Mouse (Mus musculus): ENCODE measurements at regions not wholly inside any gene's neighbourhood (a gene's known extent, or its start where the extent isn't known, plus 50 kb on each side); places are given as distances from the start of the nearest gene placed in this dataset.

- no peak overlapping the region for H3K4me3 ChIP-seq (ENCODE audit: low read depth, low read length)
- no peaks in the 10 kb centered on the region for H3K36me3 ChIP-seq (ENCODE audit: insufficient read depth, low read length)
- DNase-seq (ENCODE audit: low spot score) (peak; percentile 8), ATAC-seq (ENCODE audit: low FRiP score) (peak; percentile 41; the same call in 1 of the 2 replicates)
- no peak overlapping the region for H3K9ac ChIP-seq (replicated peaks; ENCODE audit: low read length, poor library complexity, severe bottlenecking)
- 70% methylated on average over 9 of the region's 9 CpGs for WGBS
- H3K4me2 ChIP-seq (ENCODE audit: low read depth, low read length, poor library complexity, severe bottlenecking), result no peak overlapping the region
- no peaks in the 10 kb centered on the region for H3K27me3 ChIP-seq (ENCODE audit: insufficient read depth, low read length)
- TF ChIP-seq CTCF (IDR thresholded peaks at IDR 0.05), result no peak
- H3K4me1 ChIP-seq (ENCODE audit: insufficient read depth, low read length), result no peaks in the 10 kb centered on the region
- no peak overlapping the region for H3K27ac ChIP-seq (ENCODE audit: low read depth, low read length)
- H3K9me3 ChIP-seq (ENCODE audit: low read length), result no peaks in the 10 kb centered on the region
These were observed 58.5 kb upstream of the Zfp706 start for GRCm38 (mm10) chr15:37065926-37066550.

DNA sequence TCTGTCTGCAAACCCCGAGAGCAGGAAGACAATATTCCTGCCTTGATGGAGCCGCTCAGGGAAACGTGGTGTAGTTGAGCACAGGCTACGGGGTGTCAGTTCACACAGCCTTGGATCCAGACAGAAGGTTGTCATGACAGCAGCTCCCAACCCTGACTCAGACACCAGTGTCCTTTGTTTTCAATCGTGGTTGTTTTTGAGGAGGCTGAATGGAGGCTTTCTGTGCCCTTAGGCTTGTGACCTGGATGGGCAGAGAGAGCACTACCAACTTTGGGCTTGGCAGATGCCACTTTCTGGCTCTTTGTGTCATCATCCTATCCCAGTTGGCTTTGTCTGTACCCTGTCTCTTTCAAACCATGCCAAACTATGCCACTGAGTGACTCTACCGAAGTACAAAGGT, 57.8 kb upstream of the Zfp706 start:
- ATAC-seq (ENCODE audit: low FRiP score), result no peak
- H3K4me3 ChIP-seq (ENCODE audit: low read depth, low read length), result no peak overlapping the region
- WGBS, result 53% methylated on average over 6 of the region's 6 CpGs
- no peak overlapping the region for H3K9ac ChIP-seq (replicated peaks; ENCODE audit: low read length, poor library complexity, severe bottlenecking)
- H3K27ac ChIP-seq (ENCODE audit: low read depth, low read length), result no peak overlapping the region
- H3K36me3 ChIP-seq (ENCODE audit: insufficient read depth, low read length), result no peaks in the 10 kb centered on the region
- H3K4me2 ChIP-seq (ENCODE audit: low read depth, low read length, poor library complexity, severe bottlenecking), result no peak overlapping the region
- H3K27me3 ChIP-seq (ENCODE audit: insufficient read depth, low read length), result no peaks in the 10 kb centered on the region
- H3K9me3 ChIP-seq (ENCODE audit: low read length), result no peaks in the 10 kb centered on the region
- no peak for TF ChIP-seq CTCF (IDR thresholded peaks at IDR 0.05)
- no peaks in the 10 kb centered on the region for H3K4me1 ChIP-seq (ENCODE audit: insufficient read depth, low read length)
- no peak for DNase-seq (ENCODE audit: low spot score)

DNA sequence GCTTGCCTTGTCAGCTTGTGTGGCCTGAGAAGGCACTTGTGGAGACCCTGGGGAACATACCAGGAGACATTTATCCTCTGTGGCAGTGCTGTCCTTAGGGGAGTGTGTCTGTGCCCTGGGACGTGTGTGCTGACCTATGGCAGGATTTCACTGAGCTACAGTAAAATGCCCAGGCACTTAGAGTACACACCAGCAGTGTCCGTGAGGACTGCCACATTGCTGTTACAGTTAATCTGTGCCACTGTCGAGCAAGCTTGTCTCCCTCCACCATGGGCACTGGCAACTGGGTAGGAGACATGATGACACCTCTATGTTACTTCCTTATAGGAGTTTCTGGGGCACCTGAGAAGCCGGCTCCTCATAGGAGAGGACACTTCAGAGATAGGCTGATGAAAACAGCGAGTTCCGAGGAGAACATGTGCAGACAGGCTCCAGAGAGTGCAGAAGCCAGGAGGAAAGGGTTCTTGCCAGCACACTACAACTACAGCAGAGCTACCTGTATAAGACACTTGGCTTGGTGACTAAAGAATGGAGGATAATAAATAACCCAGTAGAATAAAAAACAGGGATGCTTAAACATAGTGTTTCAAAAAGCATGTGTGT, 56.3 kb upstream of the Zfp706 start:
- ATAC-seq (ENCODE audit: low FRiP score) (no peak), DNase-seq (ENCODE audit: low spot score) (no peak)
- no peaks in the 10 kb centered on the region for H3K4me1 ChIP-seq (ENCODE audit: insufficient read depth, low read length)
- no peak overlapping the region for H3K4me2 ChIP-seq (ENCODE audit: low read depth, low read length, poor library complexity, severe bottlenecking)
- 91% methylated on average over 6 of the region's 6 CpGs for WGBS
- H3K27me3 ChIP-seq (ENCODE audit: insufficient read depth, low read length), result no peaks in the 10 kb centered on the region
- H3K9ac ChIP-seq (replicated peaks; ENCODE audit: low read length, poor library complexity, severe bottlenecking), result no peak overlapping the region
- no peaks in the 10 kb centered on the region for H3K36me3 ChIP-seq (ENCODE audit: insufficient read depth, low read length)
- H3K9me3 ChIP-seq (ENCODE audit: low read length), result no peaks in the 10 kb centered on the region
- H3K27ac ChIP-seq (ENCODE audit: low read depth, low read length), result no peak overlapping the region
- no peak for TF ChIP-seq CTCF (IDR thresholded peaks at IDR 0.05)
- H3K4me3 ChIP-seq (ENCODE audit: low read depth, low read length), result no peak overlapping the region

DNA sequence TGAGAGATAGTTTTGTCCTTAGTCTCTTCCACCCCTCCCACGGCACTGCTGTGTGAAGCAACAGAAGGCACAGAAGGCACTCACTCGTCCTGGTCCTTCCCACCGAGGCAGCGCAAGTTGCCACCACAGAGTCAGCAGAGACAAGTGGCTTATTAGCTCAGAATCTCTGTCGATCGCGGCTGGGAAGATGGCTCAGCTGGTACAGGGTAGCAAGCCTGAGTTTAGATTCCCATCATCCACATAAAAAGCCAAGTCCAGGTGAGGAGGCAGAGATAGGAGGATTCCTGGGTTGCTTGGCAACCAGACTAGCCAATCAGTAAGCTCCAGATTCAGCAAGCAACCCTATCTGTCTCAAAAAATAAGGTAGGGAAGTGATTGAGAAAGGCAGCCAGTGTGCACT, 55.0 kb upstream of the Zfp706 start:
- Histone ChIP-seq H3K9ac (replicated peaks; ENCODE audit: low read length, poor library complexity, severe bottlenecking) (no peak overlapping the region), H3K4me3 (ENCODE audit: low read depth, low read length) (no peak overlapping the region), H3K4me1 (ENCODE audit: insufficient read depth, low read length) (no peaks in the 10 kb centered on the region), H3K9me3 (ENCODE audit: low read length) (no peaks in the 10 kb centered on the region), H3K36me3 (ENCODE audit: insufficient read depth, low read length) (no peaks in the 10 kb centered on the region), H3K27me3 (ENCODE audit: insufficient read depth, low read length) (no peaks in the 10 kb centered on the region), H3K4me2 (ENCODE audit: low read depth, low read length, poor library complexity, severe bottlenecking) (no peak overlapping the region), H3K27ac (ENCODE audit: low read depth, low read length) (peak overlapping the region; percentile 2; the same call in 1 of the 2 replicates)
- 83% methylated on average over 7 of the region's 7 CpGs for WGBS
- ATAC-seq (ENCODE audit: low FRiP score) (peak; percentile 77), DNase-seq (ENCODE audit: low spot score) (peak; percentile 41)
- TF ChIP-seq CTCF (IDR thresholded peaks at IDR 0.05), result no peak

DNA sequence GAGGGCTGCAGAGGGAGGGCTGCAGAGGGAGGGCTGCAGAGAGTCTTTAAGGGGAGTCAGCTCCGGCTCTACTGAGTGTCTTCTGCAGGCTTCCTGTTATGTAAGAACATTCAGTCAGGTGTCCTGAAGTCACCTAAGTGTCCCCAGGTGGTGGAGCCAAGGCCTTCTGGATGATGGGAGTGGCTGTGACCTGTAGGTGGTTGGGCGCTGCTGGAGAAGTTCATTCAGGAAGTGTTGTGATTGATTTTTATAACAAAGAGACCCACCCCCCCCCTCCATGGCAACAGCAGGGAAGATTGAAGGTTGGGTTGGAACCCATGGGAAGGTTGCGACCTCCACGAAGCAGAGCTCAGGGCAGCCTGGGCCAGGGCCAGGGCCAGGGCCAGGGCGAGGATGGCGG, 53.9 kb upstream of the Zfp706 start:
- WGBS, result 84% methylated on average over 6 of the region's 6 CpGs

DNA sequence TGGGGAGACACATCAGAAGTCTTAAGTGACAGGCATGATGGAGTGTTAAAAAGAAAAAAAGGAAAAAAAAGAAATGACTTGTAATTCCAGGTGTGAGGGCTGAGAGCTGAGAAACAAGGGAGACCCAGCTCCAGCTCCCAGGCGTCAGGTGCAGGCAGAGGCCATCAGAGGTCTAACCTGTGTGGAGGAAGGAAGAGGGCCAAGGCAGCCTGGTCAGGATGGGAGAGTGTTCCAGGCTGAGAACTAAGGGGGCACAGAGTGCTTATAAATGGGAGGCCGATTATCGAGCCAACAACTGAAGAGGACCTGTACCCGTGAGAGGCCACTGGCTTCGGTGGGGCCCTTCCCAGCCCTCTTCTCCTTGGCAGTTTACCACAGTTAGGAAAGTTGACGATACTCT, 53.3 kb upstream of the Zfp706 start:
- no peak for DNase-seq (ENCODE audit: low spot score)
- H3K4me2 ChIP-seq (ENCODE audit: low read depth, low read length, poor library complexity, severe bottlenecking), result no peak overlapping the region
- H3K9ac ChIP-seq (replicated peaks; ENCODE audit: low read length, poor library complexity, severe bottlenecking), result no peak overlapping the region
- ATAC-seq (ENCODE audit: low FRiP score), result no peak
- H3K27ac ChIP-seq (ENCODE audit: low read depth, low read length), result no peak overlapping the region
- no peaks in the 10 kb centered on the region for H3K27me3 ChIP-seq (ENCODE audit: insufficient read depth, low read length)
- H3K4me3 ChIP-seq (ENCODE audit: low read depth, low read length), result no peak overlapping the region
- WGBS, result 90% methylated on average over 6 of the region's 6 CpGs
- no peak for TF ChIP-seq CTCF (IDR thresholded peaks at IDR 0.05)
- H3K4me1 ChIP-seq (ENCODE audit: insufficient read depth, low read length), result no peaks in the 10 kb centered on the region
- no peaks in the 10 kb centered on the region for H3K36me3 ChIP-seq (ENCODE audit: insufficient read depth, low read length)
- no peaks in the 10 kb centered on the region for H3K9me3 ChIP-seq (ENCODE audit: low read length)

More for the DNA sequence above, 53.9 kb upstream of the Zfp706 start:
- no peak for DNase-seq (ENCODE audit: low spot score)
- Histone ChIP-seq H3K4me3 (ENCODE audit: low read depth, low read length) (no peak overlapping the region), H3K27ac (ENCODE audit: low read depth, low read length) (no peak overlapping the region), H3K4me2 (ENCODE audit: low read depth, low read length, poor library complexity, severe bottlenecking) (no peak overlapping the region), H3K4me1 (ENCODE audit: insufficient read depth, low read length) (no peaks in the 10 kb centered on the region), H3K27me3 (ENCODE audit: insufficient read depth, low read length) (no peaks in the 10 kb centered on the region), H3K9ac (replicated peaks; ENCODE audit: low read length, poor library complexity, severe bottlenecking) (no peak overlapping the region), H3K9me3 (ENCODE audit: low read length) (no peaks in the 10 kb centered on the region), H3K36me3 (ENCODE audit: insufficient read depth, low read length) (no peaks in the 10 kb centered on the region)
- no peak for TF ChIP-seq CTCF (IDR thresholded peaks at IDR 0.05)
- no peak for ATAC-seq (ENCODE audit: low FRiP score)

Measured in midbrain, postnatal 0 days (tissue).